Mouse (Mus musculus) liver, embryonic 14.5 days (tissue): ENCODE results near the gene Tlx2. TPM values are rescaled to one million over a fixed set of nuclear protein-coding genes. Genes with fewer than 3 reads are reported as not detected.

Experiments used
- ATAC-seq: fragments of 200-750 bp; cut with Nextera tagmentation; 2 replicates; pipeline ENCODE4 v1.8.0; 2017; ENCODE audit warnings: moderate number of reproducible peaks, mild to moderate bottlenecking, moderate library complexity; ENCODE audit not compliant: insufficient read depth
- DNase-seq, 3 experiments: peaks; one replicate each; pipeline ENCODE4 v3.0.0-alpha.2; 2012 to 2013; ENCODE audit warnings: low read depth in 3 of 3, low spot score in 3 of 3
- H3K27ac ChIP-seq: fragments of 300-500 bp; sonication (generic); 2 replicates; pipeline ENCODE4 v1.5.1; 2014; ENCODE audit warnings: moderate library complexity, mild to moderate bottlenecking, control low read depth, inconsistent platforms
- H3K27me3 ChIP-seq: fragments of 300-500 bp; sonication (generic); 2 replicates; pipeline ENCODE4 v1.6.1; 2014; ENCODE audit warnings: mild to moderate bottlenecking, low read length, moderate library complexity; ENCODE audit not compliant: control insufficient read depth, insufficient read depth
- H3K36me3 ChIP-seq: fragments of 300-500 bp; sonication (generic); replicated peaks from 2 replicates; pipeline ENCODE4 v1.6.1; 2014; ENCODE audit warnings: low read depth; ENCODE audit not compliant: control insufficient read depth, insufficient read depth
- H3K4me1 ChIP-seq, 2 experiments: fragments of 200-500 bp in 1 of 2; fragments of 300-500 bp in 1 of 2; sonication (generic) in 1 of 2; replicated peaks; 2 replicates each; pipeline ENCODE4 v1.6.1; 2012 to 2014; ENCODE audit warnings: antibody characterized with exemption in 1 of 2, inconsistent platforms in 1 of 2, low read length in 1 of 2; ENCODE audit not compliant: control insufficient read depth in 2 of 2, insufficient read depth in 2 of 2
- H3K4me2 ChIP-seq: fragments of 300-500 bp; sonication (generic); 2 replicates; pipeline ENCODE4 v1.6.1; 2014; ENCODE audit warnings: low read depth, mild to moderate bottlenecking, control low read depth, moderate library complexity
- H3K4me3 ChIP-seq, 2 experiments: fragments of 200-500 bp in 1 of 2; fragments of 300-500 bp in 1 of 2; sonication (generic) in 1 of 2; 2 replicates each; pipeline ENCODE4 v1.5.1; 2012 to 2014; ENCODE audit warnings: low read depth in 2 of 2, low read length in 2 of 2, mild to moderate bottlenecking in 2 of 2, control low read depth in 1 of 2, inconsistent platforms in 1 of 2, moderate library complexity in 1 of 2; ENCODE audit not compliant: insufficient read depth in 1 of 2
- H3K9ac ChIP-seq: fragments of 300-500 bp; sonication (generic); replicated peaks from 2 replicates; pipeline ENCODE4 v1.6.1; 2014; ENCODE audit warnings: mild to moderate bottlenecking, control low read depth, moderate library complexity
- H3K9me3 ChIP-seq: fragments of 300-500 bp; sonication (generic); 2 replicates; pipeline ENCODE4 v1.6.1; 2016; ENCODE audit warnings: low read length, mixed read lengths; ENCODE audit not compliant: control insufficient read depth
- CTCF ChIP-seq: IDR thresholded peaks from 2 replicates; pipeline ENCODE4 v1.5.1; 2016; ENCODE audit warnings: antibody characterized with exemption, low read depth, control low read depth
- EP300 ChIP-seq: IDR thresholded peaks from 2 replicates; pipeline ENCODE4 v1.6.1; 2016; ENCODE audit warnings: antibody characterized with exemption, low read depth
- WGBS: fragments of 180-500 bp; shearing (Covaris S2); extraction: QIAGEN DNeasy Blood & Tissue Kit; methylation state at CpG from one replicate; pipeline ENCODE4 v1.1.7; 2014; ENCODE audit not compliant: insufficient replicate concordance; 5-methylcytosine and 5-hydroxymethylcytosine counted together
- polyA plus RNA-seq, 2 experiments: library from polyadenylated mRNA; depleted of rRNA in 1 of 2; stranded (reverse) in 1 of 2; unstranded in 1 of 2; fragments of >200 nt; fragmentation: Nextera tagmentation in 1 of 2; extraction: Ambion mirVana in 1 of 2; gene quantifications; 2 replicates each; pipeline versions ENCODE4 v1.2.1 to v1.2.3; 2012 to 2014

Tlx2 gene
- polyA plus RNA-seq, 2 experiments, result not detected

DNA sequence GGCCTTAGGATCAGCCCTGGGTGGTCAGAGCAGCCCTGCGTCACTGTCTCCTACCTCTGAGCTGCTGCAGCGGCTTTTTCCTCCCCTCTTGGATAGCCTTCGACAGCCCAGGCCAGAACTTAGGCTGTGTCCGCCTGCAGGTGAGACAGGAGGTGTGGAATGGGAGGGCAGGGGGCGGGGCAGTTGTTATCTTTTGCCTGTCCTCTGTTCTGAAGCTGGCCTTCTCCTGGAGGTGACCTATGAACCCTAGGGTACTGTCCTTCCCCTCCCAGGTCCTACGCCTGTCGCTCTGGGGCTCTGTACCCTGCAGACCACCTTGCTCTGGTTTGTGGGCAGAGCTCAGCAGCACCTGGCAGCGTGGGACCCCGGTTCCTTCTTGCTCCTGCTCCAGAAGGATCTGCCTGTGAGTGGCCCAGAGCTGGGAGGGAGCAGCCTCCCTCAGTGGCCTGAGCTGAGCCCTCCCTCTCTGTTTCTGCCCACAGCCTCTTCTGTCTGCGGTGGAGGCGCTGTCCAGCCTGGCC is 33.1 kb upstream of the Tlx2 start:
- ATAC-seq (no peak), DNase-seq (no peak)
- H3K27ac ChIP-seq, result no peak overlapping the region
- TF ChIP-seq EP300 (no peak), CTCF (0 out of 2 replicates have a peak, but pooled peaks have one; percentile 22)
- H3K4me3 ChIP-seq, result 0 out of 4 replicates have a peak overlapping the region, but pooled peaks of 1 of the 2 experiments have one; percentile 81
- H3K9me3 ChIP-seq, result no peaks in the 10 kb centered on the region
- peaks cover 13% of the 10 kb centered on the region in 2 experiments for H3K4me1 ChIP-seq
- no peaks in the 10 kb centered on the region for H3K27me3 ChIP-seq
- 69% methylated on average over 11 of the region's 11 CpGs for WGBS
- H3K9ac ChIP-seq, result no peak overlapping the region
- H3K36me3 ChIP-seq, result no peaks in the 10 kb centered on the region
- peak overlapping the region; percentile 93 for H3K4me2 ChIP-seq

DNA sequence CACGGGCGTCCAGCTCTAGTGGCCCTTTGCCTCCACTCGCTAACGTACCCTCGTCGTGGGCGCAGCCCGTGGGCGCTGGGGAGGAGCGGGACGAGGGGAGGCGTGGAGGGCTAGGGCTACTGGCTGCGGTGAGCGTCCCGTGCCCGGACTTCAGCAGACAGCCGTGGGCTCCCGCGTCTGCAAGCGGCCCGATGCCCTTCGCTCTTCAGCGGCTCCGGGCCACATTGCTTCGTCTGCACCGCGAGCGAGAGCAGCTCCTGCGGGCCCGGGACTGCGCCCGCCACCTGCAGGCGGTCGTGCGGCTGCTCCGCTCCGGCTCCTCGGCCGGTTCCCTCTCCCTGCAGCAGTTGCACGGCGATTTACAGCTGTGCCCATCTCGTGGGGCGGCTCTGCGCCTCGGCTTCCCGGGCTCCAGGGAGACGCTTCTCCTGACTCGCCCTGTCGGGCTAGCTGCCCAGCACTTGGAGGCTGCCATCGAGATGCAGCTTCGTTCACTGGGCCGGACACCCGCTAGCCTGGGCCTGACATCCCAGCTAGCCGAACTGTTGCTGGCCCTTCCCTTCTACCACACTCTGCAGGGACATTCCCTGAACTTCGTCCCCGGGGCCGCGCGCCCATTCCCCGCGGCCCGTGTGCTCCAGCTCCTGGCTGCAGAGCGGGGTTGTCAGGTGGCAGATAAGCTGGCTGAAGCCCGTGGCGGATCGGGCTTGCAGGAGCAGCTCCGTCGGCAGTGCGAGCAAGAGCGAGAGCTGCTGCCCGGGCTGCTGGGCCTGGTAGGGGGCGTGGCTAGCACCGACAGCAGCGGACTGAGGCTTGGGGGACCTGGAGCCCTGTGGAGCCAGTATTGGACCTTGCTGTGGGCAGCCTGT is 31.8 kb upstream of the Tlx2 start:
- Histone ChIP-seq H3K9ac (peak overlapping the region; percentile 86), H3K27me3 (no peaks in the 10 kb centered on the region), H3K4me3 (peak overlapping the region; percentile 63 to 81), H3K4me2 (peak overlapping the region; percentile 93), H3K9me3 (no peaks in the 10 kb centered on the region), H3K27ac (peak overlapping the region; percentile 60), H3K36me3 (no peaks in the 10 kb centered on the region), H3K4me1 (peaks cover 8% of the 10 kb centered on the region in 2 experiments)
- DNase-seq (peak in 2 of 3 experiments; percentile 55 to 62), ATAC-seq (peak; percentile 80)
- TF ChIP-seq EP300 (no peak), CTCF (peak; percentile 59)
- under 1% methylated on average over 74 of the region's 74 CpGs for WGBS

DNA sequence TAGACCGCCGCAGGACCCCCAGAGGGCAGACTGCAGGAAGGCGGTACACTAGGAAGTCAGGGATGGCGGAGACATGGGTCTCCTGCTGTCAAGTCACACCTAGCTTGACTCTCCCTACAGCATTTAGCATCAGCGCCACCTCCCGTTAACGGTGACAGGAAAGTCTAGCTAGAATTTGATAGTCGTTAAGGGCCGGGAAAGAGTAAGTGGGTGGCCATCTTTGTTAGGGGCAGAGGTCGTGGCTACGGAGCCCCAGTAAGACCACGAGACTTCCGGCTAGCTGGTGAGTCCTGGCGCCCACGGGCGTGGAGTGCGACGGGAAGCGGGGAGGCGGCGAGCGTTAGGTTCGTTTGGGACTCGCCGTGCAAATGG is 31.2 kb upstream of the Tlx2 start, which contains the start of the genes Ccdc142 and Gm42688:
TSS of gene Ccdc142 (plus strand) at position 286 of the 372 bp plus-strand sequence.
TSS of gene Gm42688 (plus strand) at position 302 of the 372 bp plus-strand sequence.
- DNase-seq, result peak; percentile 84 to 91 (median 86)
- Histone ChIP-seq H3K9ac (peak within 1 kb of the TSS; percentile 86), H3K4me1 (peaks cover 8% of the 10 kb centered on the region in 2 experiments), H3K27me3 (no peaks in the 10 kb centered on the region), H3K4me2 (peak within 1 kb of the TSS; percentile 93), H3K9me3 (no peaks in the 10 kb centered on the region), H3K4me3 (peak within 1 kb of the TSS; percentile 63 to 81), H3K27ac (peak within 1 kb of the TSS; percentile 60), H3K36me3 (no peaks in the 10 kb centered on the region)
- peak; percentile 83 for ATAC-seq
- TF ChIP-seq EP300 (no peak), CTCF (peak; percentile 87)
- WGBS, result under 1% methylated on average over 25 of the region's 25 CpGs

DNA sequence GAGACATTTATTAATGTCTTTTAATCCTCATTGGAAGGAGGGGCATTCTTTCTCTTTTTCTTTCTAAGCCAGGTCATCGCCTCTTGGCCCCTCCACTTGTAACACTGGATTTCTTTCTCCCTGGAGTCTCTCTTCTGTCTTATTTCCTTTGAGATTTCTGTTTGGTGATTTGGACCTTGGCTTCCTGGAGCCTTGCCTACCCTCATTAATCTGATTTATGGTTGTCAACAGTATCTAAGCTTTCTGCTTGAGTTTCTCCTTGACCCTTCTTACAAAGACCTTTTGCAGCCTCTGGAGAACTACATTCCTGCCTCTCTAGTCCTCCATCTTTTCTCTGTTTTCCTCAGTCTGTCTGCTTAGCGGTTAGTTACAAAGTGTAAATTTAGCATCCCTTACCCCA is 28.3 kb upstream of the Tlx2 start:
- no peaks in the 10 kb centered on the region for H3K36me3 ChIP-seq
- peaks cover 8% of the 10 kb centered on the region in 2 experiments for H3K4me1 ChIP-seq
- H3K27ac ChIP-seq, result no peak overlapping the region
- H3K9ac ChIP-seq, result no peak overlapping the region
- no peaks in the 10 kb centered on the region; the same call in 1 of the 2 replicates for H3K9me3 ChIP-seq
- ATAC-seq, result no peak
- no peak overlapping the region for H3K4me2 ChIP-seq
- H3K27me3 ChIP-seq, result no peaks in the 10 kb centered on the region
- 65% methylated on average over 2 of the region's 2 CpGs for WGBS
- no peak for DNase-seq
- H3K4me3 ChIP-seq, result no peak overlapping the region
- TF ChIP-seq CTCF, result no peak
- TF ChIP-seq EP300, result no peak

DNA sequence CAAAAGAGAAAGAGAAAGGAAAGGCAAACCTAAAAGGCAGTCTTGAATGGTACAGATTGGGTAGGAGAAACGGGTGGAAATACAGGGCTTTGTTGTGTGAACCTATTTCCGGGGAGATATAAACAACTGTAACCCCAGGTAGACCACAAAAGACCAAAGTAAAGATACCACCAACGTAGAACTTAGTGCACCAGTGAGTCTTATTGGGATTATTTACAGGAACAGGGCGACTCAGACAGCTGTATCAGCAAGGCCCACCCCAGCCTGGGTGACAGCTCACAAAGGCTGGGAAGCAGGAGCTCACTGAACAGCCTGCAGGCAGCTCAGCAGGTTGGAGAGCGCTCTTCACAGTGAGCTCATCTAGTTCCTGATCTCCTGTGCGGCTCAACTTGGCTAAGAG is 25.9 kb upstream of the Tlx2 start:
- H3K9me3 ChIP-seq, result no peaks in the 10 kb centered on the region; the same call in 1 of the 2 replicates
- H3K4me3 ChIP-seq, result no peak overlapping the region
- 38% methylated on average over 6 of the region's 6 CpGs for WGBS
- no peaks in the 10 kb centered on the region for H3K36me3 ChIP-seq
- no peaks in the 10 kb centered on the region; a peak in 2 of 4 replicates for H3K4me1 ChIP-seq
- no peak for TF ChIP-seq EP300
- TF ChIP-seq CTCF, result no peak
- no peak overlapping the region for H3K9ac ChIP-seq
- peaks cover 3% of the 10 kb centered on the region; the same call in 1 of the 2 replicates for H3K27me3 ChIP-seq
- ATAC-seq (no peak), DNase-seq (no peak)
- no peak overlapping the region for H3K27ac ChIP-seq
- no peak overlapping the region for H3K4me2 ChIP-seq
